Mouse (Mus musculus): Measurements from ENCODE around the gene Fndc8. TPM values are rescaled to one million over a fixed set of nuclear protein-coding genes. Genes with fewer than 3 reads are reported as not detected.
"Not testable (repeated sequence)": the region's sequence is repeated elsewhere in the genome, so short reads cannot be mapped to it uniquely, and the experiment has no call there.

The Fndc8 gene
- total RNA-seq, 1 experiment from 2014 or later: 0.18 TPM

GRCm38 (mm10) chr11:82910679-82911389, 18.9 kb downstream of the Fndc8 start:
- no peak for DNase-seq

- peak; percentile 80 for DNase-seq
Observed at GRCm38 (mm10) chr11:82914711-82915352, 22.9 kb downstream of the Fndc8 start.

GRCm38 (mm10) chr11:82920768-82921167, 28.8 kb downstream of the Fndc8 start:
- DNase-seq: no peak

GRCm38 (mm10) chr11:82921691-82922090, 29.8 kb downstream of the Fndc8 start:
- DNase-seq: no peak

GRCm38 (mm10) chr11:82923910-82924309, 32.0 kb downstream of the Fndc8 start:
- DNase-seq: not testable (repeated sequence)

GRCm38 (mm10) chr11:82928897-82929632, 37.1 kb downstream of the Fndc8 start:
- DNase-seq: no peak

- no peak for DNase-seq
Observed at GRCm38 (mm10) chr11:82929633-82929950, 37.7 kb downstream of the Fndc8 start.

- DNase-seq: not testable (repeated sequence)
Observed at GRCm38 (mm10) chr11:82930391-82930955, 38.5 kb downstream of the Fndc8 start.

- DNase-seq: not testable (repeated sequence)
Observed at GRCm38 (mm10) chr11:82931161-82931560, 39.2 kb downstream of the Fndc8 start.

- DNase-seq: not testable (repeated sequence)
Observed at GRCm38 (mm10) chr11:82931671-82932450, 39.9 kb downstream of the Fndc8 start.

GRCm38 (mm10) chr11:82933186-82933585, 41.3 kb downstream of the Fndc8 start:
- no peak for DNase-seq

- no peak for DNase-seq
Observed at GRCm38 (mm10) chr11:82943336-82943735, 51.4 kb downstream of the Fndc8 start.

GRCm38 (mm10) chr11:82945636-82946035, 53.7 kb downstream of the Fndc8 start:
- DNase-seq: no peak

GRCm38 (mm10) chr11:82947457-82947856, 55.5 kb downstream of the Fndc8 start:
- no peak for DNase-seq

- DNase-seq: no peak
Observed at GRCm38 (mm10) chr11:82949036-82949435, 57.1 kb downstream of the Fndc8 start.

Other genes starting within 250 kb of the Fndc8 start
- gene Cct6b, start 127.8 kb upstream of the Fndc8 start, total RNA-seq (2021): 1.4 TPM in 1 of 2 replicates, not detected in the other
- 21.2 and 21.3 TPM in 2 replicates for gene Zfp830, start 127.8 kb upstream of the Fndc8 start, total RNA-seq (2021)
- 24.5 and 29.2 TPM in 2 replicates for gene Lig3, start 111.0 kb upstream of the Fndc8 start, total RNA-seq (2021)
- gene Rffl, start 20.9 kb upstream of the Fndc8 start, total RNA-seq (2021): 5.9 and 9.4 TPM in 2 replicates
- 15.1 and 19.1 TPM in 2 replicates for gene Rad51d, start 1.5 kb upstream of the Fndc8 start, total RNA-seq (2021)
- 23.5 and 31.4 TPM in 2 replicates for gene Nle1, start 16.3 kb downstream of the Fndc8 start, total RNA-seq (2021)
- 6.2 and 9.8 TPM in 2 replicates for gene Unc45b, start 18.4 kb downstream of the Fndc8 start, total RNA-seq (2021)
- gene Slfn5, start 59.2 kb downstream of the Fndc8 start, total RNA-seq (2021): 24.7 and 32.5 TPM in 2 replicates
- gene Slfn9, start 99.7 kb downstream of the Fndc8 start, total RNA-seq (2021): 16.6 and 19.7 TPM in 2 replicates
- gene Slfn8, start 128.7 kb downstream of the Fndc8 start, total RNA-seq (2021): 2.4 and 2.8 TPM in 2 replicates
- 2.4 and 4.6 TPM in 2 replicates for gene Slfn2, start 173.0 kb downstream of the Fndc8 start, total RNA-seq (2021)
- not detected in 2 replicates for gene Slfn1, start 224.7 kb downstream of the Fndc8 start, total RNA-seq (2021)

Measured in adrenal gland, postnatal 25 days (tissue).